Comparison of ENCODE assay signal across 21 mouse cellular contexts in the genomic region with DNA sequence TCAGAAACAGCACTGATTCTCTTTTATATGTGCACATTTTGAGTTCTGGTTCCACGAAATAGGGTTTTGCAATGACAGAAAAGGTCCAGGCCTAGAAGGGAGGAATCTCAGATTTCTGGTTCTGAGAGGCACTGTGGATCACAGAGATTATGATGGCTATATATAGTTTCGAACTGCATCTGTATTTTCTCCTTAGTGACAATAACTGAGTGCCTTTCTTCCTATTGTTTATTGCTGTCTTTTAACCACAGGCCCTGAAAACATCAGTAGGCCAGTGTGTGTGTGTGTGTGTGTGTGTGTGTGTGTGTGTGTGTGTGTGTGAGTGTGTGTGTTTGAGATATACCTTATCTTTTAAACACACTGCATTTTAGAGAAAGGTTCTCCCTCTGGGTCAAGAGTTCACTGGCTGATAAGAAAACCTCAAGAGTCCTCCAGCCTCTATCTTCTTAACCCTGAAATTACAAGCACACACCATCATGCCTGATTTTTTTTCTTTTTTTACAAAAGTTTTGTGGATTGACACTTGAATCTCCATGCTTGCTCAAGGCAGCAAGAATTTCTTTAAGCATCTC.
A peak's percentile ranks its signal among the peaks of the same experiment; 100 is the strongest.
DNase-seq lines count a peak whose midpoint lies in the region; ATAC-seq and TF ChIP-seq lines count a peak whose summit lies in the region.
"Had no signal": no experiment of that assay in that cellular context is flagged by ENCODE, and none has a peak within 500 bp of the region (broad histone marks: within the 10 kb centered on the region; RNA-seq: fewer than 3 reads in every experiment).

No protein-coding gene starts in this region.

- ATAC-seq in G1E (ENCODE audit: extremely low read depth, insufficient number of reproducible peaks, low FRiP score, poor library complexity, severe bottlenecking): peak; percentile 95
- peak; percentile 57; the same call in 1 of the 2 replicates for ATAC-seq in erythroblast, adult 5-6 weeks (replicated peaks; ENCODE audit: low FRiP score, poor library complexity, severe bottlenecking)
- ATAC-seq in liver, embryonic 15.5 days (ENCODE audit: insufficient read depth): peak; percentile 88

- no peak overlapping the region for H3K27ac ChIP-seq in liver, embryonic 15.5 days (replicated peaks)
- H3K27ac ChIP-seq in left cerebral cortex, adult 2 months: no peak overlapping the region
- H3K27ac ChIP-seq: hindbrain, embryonic 13.5 days; limb, embryonic 10.5 days had no signal

- H3K4me3 ChIP-seq in G1E (ENCODE audit: low read depth, low read length): no peak overlapping the region; the same call in 1 of the 2 replicates
- no peak overlapping the region for H3K4me3 ChIP-seq in liver, embryonic 15.5 days (replicated peaks)
- no peak overlapping the region for H3K4me3 ChIP-seq in left cerebral cortex, adult 2 months
- H3K4me3 ChIP-seq: hindbrain, embryonic 13.5 days; limb, embryonic 10.5 days had no signal

- 23% methylated on average over 2 of the region's 2 CpGs for WGBS in liver, embryonic 15.5 days (ENCODE audit: insufficient replicate concordance)

- TF ChIP-seq CTCF in G1E (IDR thresholded peaks at IDR 0.05; ENCODE audit: low read depth, low read length): no peak
- TF ChIP-seq CTCF in left cerebral cortex, adult 2 months (IDR thresholded peaks at IDR 0.05): no peak

- intact Hi-C loops in left cerebral cortex, adult 2 months (cut with DNase I): no loop called here
- intact Hi-C loops in left cerebral cortex, postnatal 25 days (cut with DNase I): no loop called here

- DNase-seq in 416B (ENCODE audit: low read depth): peak; percentile 82
- peak; percentile 8 for DNase-seq in G1E (ENCODE audit: low spot score)
- no peak for DNase-seq in left cerebral cortex, adult 2 months (ENCODE audit: extremely low spot score in 1 of 2, low spot score in 2 of 2)
- no peak for DNase-seq in cerebellum, adult 11 months
- no peak for DNase-seq in left cerebral cortex, postnatal 25 days (ENCODE audit: low spot score in 2 of 2)
- DNase-seq: adrenal gland, postnatal 25 days; cerebellum, adult 9-10 months; gastrocnemius, postnatal 10 days; heart, adult 11 months; heart, postnatal 14 days; kidney, adult 9 months; kidney, postnatal 25 days; lung, adult 18-20 months; lung, postnatal 36 days; retina, postnatal 1 day; thymus, postnatal 36 days had no signal

- no peaks in the 10 kb centered on the region for H3K9me3 ChIP-seq in G1E (replicated peaks)
- H3K9me3 ChIP-seq in liver, embryonic 15.5 days (replicated peaks): no peaks in the 10 kb centered on the region
- H3K9me3 ChIP-seq: hindbrain, embryonic 13.5 days; limb, embryonic 10.5 days had no signal

- H3K36me3 ChIP-seq in G1E (replicated peaks): no peaks in the 10 kb centered on the region
- no peaks in the 10 kb centered on the region for H3K36me3 ChIP-seq in liver, embryonic 15.5 days (replicated peaks)
- H3K36me3 ChIP-seq: hindbrain, embryonic 13.5 days; limb, embryonic 10.5 days had no signal

- no peaks in the 10 kb centered on the region for H3K27me3 ChIP-seq in G1E (ENCODE audit: insufficient read depth, low read length)
- H3K27me3 ChIP-seq in liver, embryonic 15.5 days: no peaks in the 10 kb centered on the region
- H3K27me3 ChIP-seq: hindbrain, embryonic 13.5 days had no signal

- peaks cover 21% of the 10 kb centered on the region for H3K4me1 ChIP-seq in G1E (ENCODE audit: insufficient read depth, low read depth, low read length)
- H3K4me1 ChIP-seq in liver, embryonic 15.5 days (replicated peaks): peaks cover 4% of the 10 kb centered on the region; the same call in 1 of the 2 replicates
- H3K4me1 ChIP-seq: hindbrain, embryonic 13.5 days had no signal

- no peak overlapping the region for H3K9ac ChIP-seq in liver, embryonic 15.5 days
- H3K9ac ChIP-seq: hindbrain, embryonic 13.5 days had no signal

- no peak overlapping the region for H3K4me2 ChIP-seq in liver, embryonic 15.5 days
- H3K4me2 ChIP-seq: hindbrain, embryonic 13.5 days; midbrain, embryonic 11.5 days had no signal

Comparison
In these comparisons a context has a peak if more than half of its experiments do, and no peak if none do; other contexts are left out.
1. DNase-seq: peak in 416B (single experiment) and G1E (single experiment); none in left cerebral cortex, adult 2 months (0 of 2), cerebellum, adult 11 months (single experiment) and left cerebral cortex, postnatal 25 days (0 of 2).
2. Peak in every context shown above with its lines, with median percentiles within 50 percentile points of each other: ATAC-seq.